Mouse (Mus musculus): ENCODE measurements at regions not wholly inside any gene's neighbourhood (a gene's known extent, or its start where the extent isn't known, plus 50 kb on each side); places are given as distances from the start of the nearest gene placed in this dataset.

DNA sequence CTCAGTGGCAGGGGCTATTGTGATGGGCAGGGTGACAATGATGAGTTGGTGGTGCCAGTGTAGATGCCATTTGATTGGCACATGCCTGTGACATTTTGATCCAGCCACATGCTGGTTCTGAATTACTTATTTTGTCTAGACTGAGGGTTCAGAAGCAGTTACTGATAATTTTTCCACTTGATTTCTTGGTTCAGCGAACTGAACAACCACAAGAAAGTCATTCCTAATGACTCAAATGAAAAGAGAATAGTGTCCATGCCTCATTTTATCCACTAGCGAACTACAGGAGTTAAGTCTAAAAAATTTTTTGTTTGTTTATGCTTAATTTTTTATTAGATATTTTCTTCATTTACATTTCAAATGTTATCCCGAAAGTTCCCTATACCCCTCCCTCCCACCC is 244.6 kb upstream of the Fam98a start:
- Histone ChIP-seq H3K4me3 (no peak overlapping the region), H3K27ac (replicated peaks) (no peak overlapping the region), H3K4me1 (replicated peaks) (no peaks in the 10 kb centered on the region), H3K36me3 (no peaks in the 10 kb centered on the region), H3K9me3 (no peaks in the 10 kb centered on the region), H3K4me2 (no peak overlapping the region), H3K27me3 (no peaks in the 10 kb centered on the region), H3K9ac (no peak overlapping the region)
- no peak for ATAC-seq (ENCODE audit: low read depth)
- WGBS = 91% methylated on average over 3 of the region's 3 CpGs

DNA sequence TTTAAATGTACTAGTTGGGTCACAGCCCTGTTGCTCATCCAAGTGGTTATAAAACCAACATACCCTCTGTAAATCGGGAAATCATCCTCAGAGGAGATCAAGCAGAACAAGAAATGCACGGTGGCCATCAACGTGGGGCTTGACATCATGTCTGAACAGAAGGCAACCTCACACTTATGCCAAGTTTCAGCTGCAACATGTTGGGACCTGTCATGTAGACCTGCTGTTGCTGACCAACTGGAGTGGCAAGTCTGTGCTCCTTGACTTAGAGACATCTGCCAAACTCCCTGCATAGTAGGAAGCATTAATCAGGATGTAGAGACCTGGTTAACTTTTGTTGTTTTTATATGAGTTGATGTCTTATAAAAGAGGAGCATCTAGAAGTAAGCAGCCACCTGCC is 244.0 kb upstream of the Fam98a start:
- H3K27me3 ChIP-seq = no peaks in the 10 kb centered on the region
- H3K9me3 ChIP-seq = no peaks in the 10 kb centered on the region
- ATAC-seq (ENCODE audit: low read depth) = no peak
- H3K27ac ChIP-seq (replicated peaks) = no peak overlapping the region
- no peak overlapping the region for H3K9ac ChIP-seq
- WGBS = 86% methylated on average over 3 of the region's 3 CpGs
- no peak overlapping the region for H3K4me3 ChIP-seq
- H3K4me2 ChIP-seq = no peak overlapping the region
- H3K36me3 ChIP-seq = no peaks in the 10 kb centered on the region
- no peaks in the 10 kb centered on the region for H3K4me1 ChIP-seq (replicated peaks)

DNA sequence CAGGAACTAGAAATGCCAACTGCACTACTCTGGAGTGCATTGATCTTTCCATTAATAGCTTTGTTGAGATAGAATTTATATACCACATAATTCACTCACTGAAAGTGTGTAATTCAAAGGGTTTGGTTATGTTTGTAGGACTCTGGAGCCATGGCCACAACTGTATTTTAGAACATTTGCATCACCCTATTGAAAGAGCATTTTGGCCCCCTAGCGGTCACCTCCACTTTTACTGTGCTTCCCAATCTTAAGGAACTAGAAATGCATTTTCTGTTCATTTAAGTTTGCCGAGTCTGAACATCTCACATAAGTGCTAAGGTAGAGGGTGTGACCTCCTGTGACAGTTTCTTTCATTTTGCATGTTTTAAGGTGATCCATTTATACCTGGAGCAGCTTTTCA is 228.0 kb upstream of the Fam98a start:
- 63% methylated on average over 2 of the region's 2 CpGs for WGBS
- no peak overlapping the region for H3K4me3 ChIP-seq

DNA sequence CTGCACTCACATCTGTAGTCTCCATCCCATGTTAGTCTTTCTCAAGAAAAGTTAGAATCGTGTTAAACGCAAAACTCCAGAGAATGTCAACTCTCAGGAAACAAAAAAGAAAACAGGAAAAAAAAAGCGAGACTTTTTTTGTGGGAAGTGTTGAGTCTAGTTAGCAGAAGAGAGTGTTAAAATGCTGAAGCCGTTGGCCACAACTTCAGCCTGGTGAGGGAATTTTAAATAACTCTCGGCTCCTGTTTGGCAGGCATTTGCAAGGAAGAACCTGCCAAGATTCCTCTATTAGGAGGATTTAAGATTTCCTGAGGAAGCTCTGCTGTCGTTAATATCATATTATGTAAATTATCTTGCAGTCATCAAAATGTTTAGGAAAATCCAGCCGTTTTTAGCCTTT is 224.9 kb upstream of the Fam98a start:
- H3K9me3 ChIP-seq = no peaks in the 10 kb centered on the region
- H3K36me3 ChIP-seq = no peaks in the 10 kb centered on the region
- no peak overlapping the region for H3K27ac ChIP-seq (replicated peaks)
- ATAC-seq (ENCODE audit: low read depth) = no peak
- no peak overlapping the region for H3K4me2 ChIP-seq
- no peak overlapping the region for H3K9ac ChIP-seq
- no peak overlapping the region for H3K4me3 ChIP-seq
- no peaks in the 10 kb centered on the region for H3K27me3 ChIP-seq
- 86% methylated on average over 7 of the region's 7 CpGs for WGBS
- H3K4me1 ChIP-seq (replicated peaks) = no peaks in the 10 kb centered on the region

More for the DNA sequence above, 228.0 kb upstream of the Fam98a start:
- Histone ChIP-seq H3K27me3 (no peaks in the 10 kb centered on the region), H3K4me2 (no peak overlapping the region), H3K9ac (no peak overlapping the region), H3K4me1 (replicated peaks) (no peaks in the 10 kb centered on the region), H3K36me3 (no peaks in the 10 kb centered on the region), H3K9me3 (no peaks in the 10 kb centered on the region), H3K27ac (replicated peaks) (no peak overlapping the region)
- no peak for ATAC-seq (ENCODE audit: low read depth)

DNA sequence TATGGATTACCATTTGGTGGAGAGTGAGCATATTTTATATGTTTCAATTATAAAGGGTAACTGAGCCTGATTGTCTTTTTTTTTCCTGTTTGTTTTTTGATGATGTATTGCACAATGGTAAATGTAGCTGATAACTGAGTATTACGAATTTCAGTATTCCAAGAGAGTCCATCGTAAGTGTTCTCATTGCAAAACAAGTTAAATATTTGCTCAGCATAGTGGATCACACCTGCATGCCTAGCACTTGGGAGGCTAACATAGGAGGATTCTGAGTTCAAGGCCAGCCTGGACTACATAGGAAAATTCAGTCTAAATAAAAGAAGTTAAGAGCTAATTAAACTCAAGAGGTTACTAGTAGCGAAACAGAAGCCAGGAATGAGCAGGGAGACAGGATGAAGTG is 223.8 kb upstream of the Fam98a start:
- 84% methylated on average over 3 of the region's 3 CpGs for WGBS
- H3K27ac ChIP-seq (replicated peaks) = no peak overlapping the region
- H3K27me3 ChIP-seq = no peaks in the 10 kb centered on the region
- H3K4me2 ChIP-seq = no peak overlapping the region
- H3K4me3 ChIP-seq = no peak overlapping the region
- no peak for ATAC-seq (ENCODE audit: low read depth)
- H3K36me3 ChIP-seq = no peaks in the 10 kb centered on the region
- H3K9ac ChIP-seq = no peak overlapping the region
- no peaks in the 10 kb centered on the region for H3K9me3 ChIP-seq
- H3K4me1 ChIP-seq (replicated peaks) = no peaks in the 10 kb centered on the region

DNA sequence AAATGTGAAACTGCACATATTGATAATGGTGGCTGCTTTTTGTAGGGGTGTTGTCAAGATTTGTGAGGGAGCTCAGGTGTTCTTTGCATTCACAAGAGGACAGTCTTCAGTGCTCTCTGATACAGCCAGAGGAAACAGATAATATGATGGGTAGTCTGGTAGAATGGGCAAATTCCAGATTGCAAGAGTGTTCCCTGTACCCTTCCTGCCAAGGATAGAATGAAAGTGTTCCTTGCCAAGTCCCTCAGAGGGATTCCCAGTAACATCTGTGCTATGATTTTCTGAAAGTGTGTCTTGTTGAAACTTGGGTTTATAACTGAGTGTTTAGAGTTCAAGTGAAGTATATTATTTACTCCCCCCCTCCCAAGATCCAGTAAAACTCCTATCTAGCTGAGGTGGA is 221.1 kb upstream of the Fam98a start:
- Histone ChIP-seq H3K4me3 (no peak overlapping the region), H3K9me3 (no peaks in the 10 kb centered on the region), H3K4me2 (no peak overlapping the region), H3K4me1 (replicated peaks) (no peaks in the 10 kb centered on the region), H3K9ac (no peak overlapping the region), H3K36me3 (no peaks in the 10 kb centered on the region), H3K27ac (replicated peaks) (no peak overlapping the region), H3K27me3 (no peaks in the 10 kb centered on the region)
- ATAC-seq (ENCODE audit: low read depth) = no peak

DNA sequence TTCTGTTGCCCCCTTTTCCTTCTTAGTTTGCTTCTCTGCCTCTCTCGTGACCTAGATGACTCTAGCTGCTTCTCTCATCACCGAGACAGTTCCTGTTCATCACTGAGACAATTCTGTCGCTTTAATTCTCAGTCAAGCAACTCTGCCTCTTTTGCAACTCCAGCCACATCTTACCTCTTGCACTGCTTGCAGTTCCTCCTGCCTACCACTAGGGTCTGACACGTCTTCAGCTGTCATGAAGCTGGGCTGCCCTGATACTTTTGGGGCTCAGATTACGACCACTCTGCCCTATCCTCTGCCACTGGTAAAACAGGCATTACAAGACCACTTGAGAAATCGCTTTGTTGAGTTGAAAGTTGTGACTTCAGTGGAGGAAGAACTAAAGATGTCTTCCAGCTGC is 216.9 kb upstream of the Fam98a start:
- Histone ChIP-seq H3K27me3 (no peaks in the 10 kb centered on the region), H3K4me1 (replicated peaks) (no peaks in the 10 kb centered on the region), H3K9ac (no peak overlapping the region), H3K4me2 (no peak overlapping the region), H3K27ac (replicated peaks) (no peak overlapping the region), H3K36me3 (no peaks in the 10 kb centered on the region), H3K4me3 (no peak overlapping the region), H3K9me3 (no peaks in the 10 kb centered on the region)
- WGBS = 89% methylated on average over 6 of the region's 6 CpGs
- no peak for ATAC-seq (ENCODE audit: low read depth)

DNA sequence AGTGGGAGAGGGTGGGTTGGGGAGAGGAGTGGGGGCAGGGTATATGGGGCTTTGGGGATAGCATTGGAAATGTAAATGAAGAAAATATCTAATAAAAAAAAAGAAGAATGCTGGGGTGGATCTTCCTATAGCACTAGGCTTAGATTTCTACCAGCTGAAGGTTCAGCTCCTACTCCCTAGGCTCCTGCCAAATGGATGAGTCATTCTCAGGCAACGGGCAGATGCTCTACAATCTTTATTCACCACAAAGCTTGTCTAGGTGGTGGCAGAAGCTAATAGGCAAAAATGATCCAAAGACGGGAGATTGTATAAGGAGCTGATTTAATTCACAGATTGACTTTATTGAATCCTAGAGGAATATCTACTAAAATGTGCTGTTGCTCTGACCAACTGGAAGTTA is 211.6 kb upstream of the Fam98a start:
- no peak overlapping the region for H3K9ac ChIP-seq
- H3K27me3 ChIP-seq = no peaks in the 10 kb centered on the region

DNA sequence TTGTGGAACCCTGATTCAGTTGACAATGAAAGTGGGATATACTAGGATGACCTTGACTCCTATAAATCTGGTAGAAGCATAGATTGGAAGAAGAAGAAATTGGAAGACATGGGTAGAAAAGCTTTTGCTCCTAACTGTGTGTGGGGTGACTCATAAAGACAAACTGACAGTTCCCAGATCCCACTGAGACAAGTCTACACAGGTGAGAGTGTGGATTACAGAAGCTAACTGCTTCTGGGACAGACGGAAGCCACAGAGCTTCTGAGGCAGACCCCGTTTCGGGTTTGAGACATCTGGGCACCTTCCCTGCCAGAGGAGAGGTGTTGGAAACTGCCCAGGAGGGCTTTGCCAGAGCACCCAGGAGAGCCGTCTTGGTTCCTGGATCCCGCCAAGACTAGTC is 204.7 kb upstream of the Fam98a start:
- H3K9ac ChIP-seq = no peak overlapping the region
- H3K4me2 ChIP-seq = no peak overlapping the region
- no peak overlapping the region for H3K27ac ChIP-seq (replicated peaks)
- no peak for ATAC-seq (ENCODE audit: low read depth)
- no peaks in the 10 kb centered on the region for H3K4me1 ChIP-seq (replicated peaks)
- no peak overlapping the region for H3K4me3 ChIP-seq
- 94% methylated on average over 5 of the region's 5 CpGs for WGBS
- 0 out of 2 replicates have a peak, but pooled peaks cover 8% of the 10 kb centered on the region for H3K9me3 ChIP-seq
- no peaks in the 10 kb centered on the region for H3K36me3 ChIP-seq
- no peaks in the 10 kb centered on the region for H3K27me3 ChIP-seq

More for the DNA sequence above, 211.6 kb upstream of the Fam98a start:
- Histone ChIP-seq H3K4me1 (replicated peaks) (no peaks in the 10 kb centered on the region), H3K4me3 (no peak overlapping the region), H3K27ac (replicated peaks) (no peak overlapping the region), H3K36me3 (no peaks in the 10 kb centered on the region), H3K4me2 (no peak overlapping the region), H3K9me3 (no peaks in the 10 kb centered on the region)
- 88% methylated on average over 2 of the region's 2 CpGs for WGBS
- ATAC-seq (ENCODE audit: low read depth) = no peak

DNA sequence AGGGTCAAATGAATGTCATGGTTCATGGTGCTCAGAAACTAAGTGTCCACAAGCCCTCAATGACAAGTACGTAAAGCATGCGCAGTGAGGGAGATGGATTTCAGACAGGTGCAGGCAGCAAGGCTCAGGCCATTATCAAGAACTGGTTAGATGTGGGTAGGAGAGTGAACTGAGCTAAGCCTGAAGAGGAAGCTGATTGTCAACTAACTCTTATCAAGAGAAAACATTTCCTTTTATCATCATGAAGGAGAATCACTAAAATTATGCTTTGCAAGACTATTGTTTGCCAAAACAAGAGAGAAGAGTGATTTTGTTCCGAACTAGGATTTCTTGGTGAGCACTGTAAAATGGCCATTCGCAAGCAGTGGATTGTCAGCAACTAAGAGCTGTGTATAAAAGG is 164.7 kb upstream of the Fam98a start:
- Histone ChIP-seq H3K27me3 (no peaks in the 10 kb centered on the region), H3K4me2 (no peak overlapping the region), H3K27ac (replicated peaks) (no peak overlapping the region), H3K4me1 (replicated peaks) (no peaks in the 10 kb centered on the region), H3K9ac (no peak overlapping the region), H3K36me3 (no peaks in the 10 kb centered on the region), H3K4me3 (no peak overlapping the region), H3K9me3 (no peaks in the 10 kb centered on the region)
- ATAC-seq (ENCODE audit: low read depth) = no peak
- WGBS = 91% methylated on average over 4 of the region's 4 CpGs

DNA sequence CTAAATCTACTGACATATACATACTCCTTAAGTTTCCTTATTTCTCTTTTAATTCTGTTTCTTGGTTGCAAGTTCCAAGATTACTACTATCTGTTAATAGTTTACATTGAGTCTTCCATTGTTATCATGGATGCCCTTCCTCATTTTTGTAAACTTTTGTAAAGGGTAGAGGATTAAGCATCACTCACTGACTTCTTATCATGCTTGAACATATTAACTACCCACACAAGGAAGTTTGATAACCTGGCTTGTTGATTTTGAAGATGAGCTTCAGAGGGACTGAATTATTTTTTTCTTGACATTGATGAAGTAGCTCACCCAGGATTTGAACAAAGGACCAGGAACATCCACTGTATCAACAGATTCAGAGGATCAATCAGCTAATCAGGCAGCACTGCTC is 162.8 kb upstream of the Fam98a start:
- no peaks in the 10 kb centered on the region for H3K9me3 ChIP-seq
- H3K9ac ChIP-seq = no peak overlapping the region
- H3K4me2 ChIP-seq = no peak overlapping the region
- no peak overlapping the region for H3K27ac ChIP-seq (replicated peaks)
- no peaks in the 10 kb centered on the region for H3K4me1 ChIP-seq (replicated peaks)
- ATAC-seq (ENCODE audit: low read depth) = no peak
- H3K36me3 ChIP-seq = no peaks in the 10 kb centered on the region
- H3K4me3 ChIP-seq = no peak overlapping the region
- no peaks in the 10 kb centered on the region for H3K27me3 ChIP-seq

DNA sequence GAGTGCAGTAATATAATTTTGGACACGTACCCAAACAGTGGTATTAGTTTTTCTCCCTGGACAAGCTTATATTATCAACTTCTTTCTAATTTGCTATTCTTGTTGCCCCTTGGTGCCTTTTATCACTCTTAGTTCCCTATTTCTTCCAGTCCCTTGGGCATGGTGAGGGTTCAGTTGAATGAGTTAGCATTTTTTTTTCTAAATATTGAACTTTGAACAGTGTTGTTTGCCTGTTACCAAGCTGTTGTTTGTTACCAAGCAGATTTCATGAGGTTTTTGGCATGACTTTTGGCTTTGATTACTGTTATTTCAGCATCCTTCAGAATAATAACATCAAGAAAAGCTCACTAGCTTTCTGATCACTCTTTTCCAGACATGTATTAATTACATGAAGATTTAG is 162.3 kb upstream of the Fam98a start:
- Histone ChIP-seq H3K4me1 (replicated peaks) (no peaks in the 10 kb centered on the region), H3K9me3 (no peaks in the 10 kb centered on the region), H3K36me3 (no peaks in the 10 kb centered on the region), H3K4me3 (no peak overlapping the region), H3K27ac (replicated peaks) (no peak overlapping the region), H3K27me3 (no peaks in the 10 kb centered on the region), H3K9ac (no peak overlapping the region), H3K4me2 (no peak overlapping the region)
- ATAC-seq (ENCODE audit: low read depth) = no peak
- 94% methylated on average over 1 of the region's 1 CpGs for WGBS

DNA sequence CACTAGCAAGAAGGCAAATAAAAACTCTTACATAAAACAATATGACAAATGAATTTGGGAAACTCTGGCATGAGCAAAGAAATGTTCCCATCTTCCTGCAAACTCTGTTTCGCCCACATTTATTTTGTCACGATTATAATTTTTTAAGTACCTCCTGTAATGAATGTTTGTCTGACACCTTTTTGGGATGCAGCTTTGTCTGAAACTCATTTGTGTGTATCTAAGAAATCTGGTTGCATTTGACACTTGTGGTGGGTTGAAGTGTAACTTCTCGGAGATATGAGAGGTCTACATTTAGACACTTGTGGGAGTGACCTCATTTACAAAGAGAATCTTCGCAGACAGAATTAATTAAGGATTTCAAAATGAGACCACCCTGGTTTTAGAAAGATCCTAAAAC is 155.9 kb upstream of the Fam98a start:
- H3K4me3 ChIP-seq = no peak overlapping the region
- H3K4me2 ChIP-seq = no peak overlapping the region
- no peak for ATAC-seq (ENCODE audit: low read depth)

DNA sequence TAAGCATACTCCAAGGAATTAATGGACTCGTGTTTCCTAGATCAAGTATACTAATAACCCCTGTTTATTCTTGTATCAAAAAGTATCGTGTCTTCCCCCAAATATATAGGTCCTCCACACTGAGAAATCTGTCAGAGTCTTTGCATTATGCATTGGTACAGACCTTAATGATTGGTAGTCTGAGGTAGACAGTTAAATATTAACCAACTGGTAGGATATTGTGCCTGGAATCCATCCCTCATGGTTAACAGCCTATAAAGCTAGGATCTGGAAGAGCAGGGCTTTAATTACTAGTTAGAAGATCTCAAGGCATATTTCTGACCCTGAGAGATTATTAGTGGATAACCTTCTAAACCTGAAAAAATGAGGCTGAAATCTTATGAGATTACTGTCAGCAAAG is 153.6 kb upstream of the Fam98a start:
- no peak for ATAC-seq (ENCODE audit: low read depth)
- H3K4me3 ChIP-seq = no peak overlapping the region
- no peak overlapping the region for H3K27ac ChIP-seq (replicated peaks)
- H3K9me3 ChIP-seq = no peaks in the 10 kb centered on the region
- no peak overlapping the region for H3K4me2 ChIP-seq
- peaks cover 8% of the 10 kb centered on the region for H3K4me1 ChIP-seq (replicated peaks)
- H3K9ac ChIP-seq = no peak overlapping the region
- H3K36me3 ChIP-seq = no peaks in the 10 kb centered on the region
- no peaks in the 10 kb centered on the region for H3K27me3 ChIP-seq
- 92% methylated on average over 2 of the region's 2 CpGs for WGBS

More for the DNA sequence above, 155.9 kb upstream of the Fam98a start:
- peaks cover 8% of the 10 kb centered on the region for H3K4me1 ChIP-seq (replicated peaks)
- H3K27ac ChIP-seq (replicated peaks) = no peak overlapping the region
- H3K36me3 ChIP-seq = no peaks in the 10 kb centered on the region
- H3K9me3 ChIP-seq = no peaks in the 10 kb centered on the region
- no peaks in the 10 kb centered on the region for H3K27me3 ChIP-seq
- WGBS = 88% methylated on average over 4 of the region's 4 CpGs
- H3K9ac ChIP-seq = no peak overlapping the region

All from neural tube, embryonic 13.5 days (tissue).